Mouse (Mus musculus): Measurements from ENCODE around the gene Ksr1. TPM values are rescaled to one million over a fixed set of nuclear protein-coding genes. Genes with fewer than 3 reads are reported as not detected.

Ksr1 gene
- polyA plus RNA-seq, 1 experiment = 28.1 TPM

GRCm38 (mm10) chr11:79166582-79167300, 20.5 kb upstream of the Ksr1 start:
- WGBS = 98% methylated on average over 4 of the region's 4 CpGs
- Histone ChIP-seq H3K27me3 (ENCODE audit: control insufficient read depth, insufficient read depth, low read length) (no peaks in the 10 kb centered on the region), H3K4me1 (replicated peaks; ENCODE audit: control insufficient read depth, insufficient read depth, low read length) (no peaks in the 10 kb centered on the region), H3K4me3 (ENCODE audit: control insufficient read depth, insufficient read depth, low read length) (no peak overlapping the region), H3K27ac (ENCODE audit: control insufficient read depth, insufficient read depth, low read length) (no peak overlapping the region), H3K36me3 (ENCODE audit: control insufficient read depth, insufficient read depth, low read length) (no peaks in the 10 kb centered on the region)
- no peak for DNase-seq
- no peak for TF ChIP-seq CTCF (IDR thresholded peaks at IDR 0.05; ENCODE audit: borderline replicate concordance, control insufficient read depth, extremely low read depth, insufficient read depth, low read length, poor library complexity)
- TF ChIP-seq POLR2A (IDR thresholded peaks at IDR 0.05; ENCODE audit: control insufficient read depth, extremely low read depth, insufficient read depth, low read length, poor library complexity) = no peak

GRCm38 (mm10) chr11:79161077-79161758, 15.0 kb upstream of the Ksr1 start:
- Histone ChIP-seq H3K36me3 (ENCODE audit: control insufficient read depth, insufficient read depth, low read length) (no peaks in the 10 kb centered on the region), H3K27me3 (ENCODE audit: control insufficient read depth, insufficient read depth, low read length) (no peaks in the 10 kb centered on the region), H3K4me1 (replicated peaks; ENCODE audit: control insufficient read depth, insufficient read depth, low read length) (no peaks in the 10 kb centered on the region), H3K4me3 (ENCODE audit: control insufficient read depth, insufficient read depth, low read length) (no peak overlapping the region), H3K27ac (ENCODE audit: control insufficient read depth, insufficient read depth, low read length) (no peak overlapping the region)
- DNase-seq = no peak
- 66% methylated on average over 6 of the region's 6 CpGs for WGBS
- no peak for TF ChIP-seq POLR2A (IDR thresholded peaks at IDR 0.05; ENCODE audit: control insufficient read depth, extremely low read depth, insufficient read depth, low read length, poor library complexity)
- no peak for TF ChIP-seq CTCF (IDR thresholded peaks at IDR 0.05; ENCODE audit: borderline replicate concordance, control insufficient read depth, extremely low read depth, insufficient read depth, low read length, poor library complexity)

- Histone ChIP-seq H3K27me3 (ENCODE audit: control insufficient read depth, insufficient read depth, low read length) (no peaks in the 10 kb centered on the region), H3K27ac (ENCODE audit: control insufficient read depth, insufficient read depth, low read length) (no peak overlapping the region), H3K36me3 (ENCODE audit: control insufficient read depth, insufficient read depth, low read length) (no peaks in the 10 kb centered on the region), H3K4me3 (ENCODE audit: control insufficient read depth, insufficient read depth, low read length) (no peak overlapping the region), H3K4me1 (replicated peaks; ENCODE audit: control insufficient read depth, insufficient read depth, low read length) (no peaks in the 10 kb centered on the region)
- no peak for DNase-seq
- no peak for TF ChIP-seq POLR2A (IDR thresholded peaks at IDR 0.05; ENCODE audit: control insufficient read depth, extremely low read depth, insufficient read depth, low read length, poor library complexity)
- TF ChIP-seq CTCF (IDR thresholded peaks at IDR 0.05; ENCODE audit: borderline replicate concordance, control insufficient read depth, extremely low read depth, insufficient read depth, low read length, poor library complexity) = no peak
- WGBS = 97% methylated on average over 6 of the region's 6 CpGs
These were observed 13.9 kb upstream of the Ksr1 start for GRCm38 (mm10) chr11:79160127-79160526.

- no peak overlapping the region for H3K27ac ChIP-seq (ENCODE audit: control insufficient read depth, insufficient read depth, low read length)
- DNase-seq = no peak
- H3K4me1 ChIP-seq (replicated peaks; ENCODE audit: control insufficient read depth, insufficient read depth, low read length) = peaks cover 5% of the 10 kb centered on the region; the same call in 1 of the 2 replicates
- no peak overlapping the region for H3K4me3 ChIP-seq (ENCODE audit: control insufficient read depth, insufficient read depth, low read length)
- H3K36me3 ChIP-seq (ENCODE audit: control insufficient read depth, insufficient read depth, low read length) = no peaks in the 10 kb centered on the region
- no peaks in the 10 kb centered on the region for H3K27me3 ChIP-seq (ENCODE audit: control insufficient read depth, insufficient read depth, low read length)
- 75% methylated on average over 4 of the region's 4 CpGs for WGBS
- TF ChIP-seq POLR2A (IDR thresholded peaks at IDR 0.05; ENCODE audit: control insufficient read depth, extremely low read depth, insufficient read depth, low read length, poor library complexity) (no peak), CTCF (IDR thresholded peaks at IDR 0.05; ENCODE audit: borderline replicate concordance, control insufficient read depth, extremely low read depth, insufficient read depth, low read length, poor library complexity) (no peak)
These were observed 11.5 kb upstream of the Ksr1 start for GRCm38 (mm10) chr11:79157729-79158128.

GRCm38 (mm10) chr11:79155348-79155747, 9.1 kb upstream of the Ksr1 start:
- 94% methylated on average over 6 of the region's 6 CpGs for WGBS
- Histone ChIP-seq H3K27me3 (ENCODE audit: control insufficient read depth, insufficient read depth, low read length) (no peaks in the 10 kb centered on the region), H3K36me3 (ENCODE audit: control insufficient read depth, insufficient read depth, low read length) (no peaks in the 10 kb centered on the region), H3K4me3 (ENCODE audit: control insufficient read depth, insufficient read depth, low read length) (no peak overlapping the region), H3K27ac (ENCODE audit: control insufficient read depth, insufficient read depth, low read length) (no peak overlapping the region), H3K4me1 (replicated peaks; ENCODE audit: control insufficient read depth, insufficient read depth, low read length) (peaks cover 8% of the 10 kb centered on the region; the same call in 1 of the 2 replicates)
- TF ChIP-seq POLR2A (IDR thresholded peaks at IDR 0.05; ENCODE audit: control insufficient read depth, extremely low read depth, insufficient read depth, low read length, poor library complexity) = no peak
- no peak for TF ChIP-seq CTCF (IDR thresholded peaks at IDR 0.05; ENCODE audit: borderline replicate concordance, control insufficient read depth, extremely low read depth, insufficient read depth, low read length, poor library complexity)
- no peak for DNase-seq

GRCm38 (mm10) chr11:79152696-79153095, 6.5 kb upstream of the Ksr1 start:
- H3K27ac ChIP-seq (ENCODE audit: control insufficient read depth, insufficient read depth, low read length) = no peak overlapping the region
- WGBS = 9% methylated on average over 5 of the region's 5 CpGs
- no peaks in the 10 kb centered on the region for H3K36me3 ChIP-seq (ENCODE audit: control insufficient read depth, insufficient read depth, low read length)
- peak; percentile 21 for DNase-seq
- no peaks in the 10 kb centered on the region for H3K27me3 ChIP-seq (ENCODE audit: control insufficient read depth, insufficient read depth, low read length)
- no peak for TF ChIP-seq POLR2A (IDR thresholded peaks at IDR 0.05; ENCODE audit: control insufficient read depth, extremely low read depth, insufficient read depth, low read length, poor library complexity)
- no peak for TF ChIP-seq CTCF (IDR thresholded peaks at IDR 0.05; ENCODE audit: borderline replicate concordance, control insufficient read depth, extremely low read depth, insufficient read depth, low read length, poor library complexity)
- no peak overlapping the region for H3K4me3 ChIP-seq (ENCODE audit: control insufficient read depth, insufficient read depth, low read length)
- H3K4me1 ChIP-seq (replicated peaks; ENCODE audit: control insufficient read depth, insufficient read depth, low read length) = peaks cover 8% of the 10 kb centered on the region; the same call in 1 of the 2 replicates
